Mouse (Mus musculus) heart, postnatal 14 days (tissue): ENCODE data around the gene Ranbp2. TPM values are rescaled to one million over a fixed set of nuclear protein-coding genes. Genes with fewer than 3 reads are reported as not detected.
A peak's percentile ranks its signal among the peaks of the same experiment; 100 is the strongest.
"Not testable (repeated sequence)": the region's sequence is repeated elsewhere in the genome, so short reads cannot be mapped to it uniquely, and the experiment has no call there.

Experiments used
- DNase-seq, 2 experiments: peaks; one replicate each; pipeline ENCODE4 v3.0.0; 2021 to 2022
- intact Hi-C: fragments of 180-260 bp; cut with DNase I; formaldehyde crosslinking; loops from one replicate; pipeline ENCODE4 v1.15.1; 2025
- total RNA-seq, 2 experiments: library from RNA; stranded (reverse); gene quantifications; 2 replicates each; pipeline ENCODE4 v1.2.3; 2021

The Ranbp2 gene
- total RNA-seq, 2 experiments from 2014 or later = 52.6 to 54.4 TPM

DNA sequence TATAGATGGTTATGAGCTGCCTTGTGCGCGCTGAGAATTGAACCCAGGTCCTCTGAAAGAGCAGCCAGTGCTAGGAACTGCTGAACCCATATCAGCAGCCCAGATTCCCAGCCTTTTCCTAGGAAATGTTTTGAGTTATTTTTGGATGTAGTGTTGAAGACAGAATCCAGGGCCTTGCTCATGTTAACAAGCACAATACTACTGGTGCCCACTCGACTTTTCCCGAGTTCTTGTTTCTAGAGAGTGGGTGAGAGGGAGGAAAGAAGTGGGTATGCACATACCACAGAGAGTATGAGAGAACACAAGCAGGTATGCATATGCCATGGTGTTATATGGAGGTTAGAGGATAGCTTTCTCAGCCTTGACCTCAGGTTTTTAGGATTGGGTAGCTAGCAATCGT lies 44.3 kb downstream of the Ranbp2 start:
- DNase-seq = no peak
- intact Hi-C loops = no loop called here

DNA sequence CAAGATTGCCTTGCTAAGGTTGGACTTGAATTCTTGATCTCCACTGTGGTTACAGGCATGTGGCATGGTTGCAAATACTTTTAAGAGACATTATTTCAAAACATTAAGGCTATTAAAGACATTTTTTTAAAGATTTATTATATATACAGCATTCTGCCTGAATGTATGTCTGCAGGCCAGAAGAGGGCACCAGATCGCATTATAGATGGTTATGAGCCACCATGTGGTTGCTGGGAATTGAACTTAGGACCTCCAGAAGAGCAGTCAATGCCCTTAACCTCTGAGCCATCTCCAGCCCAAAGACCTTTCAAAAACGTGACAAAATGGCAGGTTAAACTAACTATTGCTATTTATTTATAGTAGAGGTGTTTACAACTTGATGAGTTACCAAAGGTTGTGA lies 48.9 kb downstream of the Ranbp2 start:
- intact Hi-C loops = loop anchor here (2.0 kb wide), 1 partner anchor 33 kb away; no protein-coding TSS in a partner anchor
- no peak for DNase-seq

DNA sequence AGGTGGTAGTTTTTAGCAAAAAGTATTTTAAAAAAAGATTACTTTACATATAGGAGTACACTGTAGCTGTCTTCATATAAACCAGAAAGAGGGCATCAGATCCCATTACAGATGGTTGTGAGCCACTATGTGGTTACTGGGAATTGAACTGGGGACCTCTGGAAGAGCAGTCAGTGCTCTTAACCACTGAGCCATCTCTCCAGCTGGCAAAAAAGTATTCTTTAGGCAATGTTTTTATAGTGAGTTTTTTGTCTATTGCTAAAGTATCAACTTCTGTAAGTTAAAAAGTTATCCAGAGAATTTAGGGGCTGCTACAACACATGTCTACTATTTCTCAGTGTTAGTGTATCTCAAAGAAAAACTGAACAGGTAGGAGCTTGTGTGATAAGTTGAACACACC lies 50.0 kb downstream of the Ranbp2 start:
- no peak for DNase-seq
- intact Hi-C loops = no loop called here

DNA sequence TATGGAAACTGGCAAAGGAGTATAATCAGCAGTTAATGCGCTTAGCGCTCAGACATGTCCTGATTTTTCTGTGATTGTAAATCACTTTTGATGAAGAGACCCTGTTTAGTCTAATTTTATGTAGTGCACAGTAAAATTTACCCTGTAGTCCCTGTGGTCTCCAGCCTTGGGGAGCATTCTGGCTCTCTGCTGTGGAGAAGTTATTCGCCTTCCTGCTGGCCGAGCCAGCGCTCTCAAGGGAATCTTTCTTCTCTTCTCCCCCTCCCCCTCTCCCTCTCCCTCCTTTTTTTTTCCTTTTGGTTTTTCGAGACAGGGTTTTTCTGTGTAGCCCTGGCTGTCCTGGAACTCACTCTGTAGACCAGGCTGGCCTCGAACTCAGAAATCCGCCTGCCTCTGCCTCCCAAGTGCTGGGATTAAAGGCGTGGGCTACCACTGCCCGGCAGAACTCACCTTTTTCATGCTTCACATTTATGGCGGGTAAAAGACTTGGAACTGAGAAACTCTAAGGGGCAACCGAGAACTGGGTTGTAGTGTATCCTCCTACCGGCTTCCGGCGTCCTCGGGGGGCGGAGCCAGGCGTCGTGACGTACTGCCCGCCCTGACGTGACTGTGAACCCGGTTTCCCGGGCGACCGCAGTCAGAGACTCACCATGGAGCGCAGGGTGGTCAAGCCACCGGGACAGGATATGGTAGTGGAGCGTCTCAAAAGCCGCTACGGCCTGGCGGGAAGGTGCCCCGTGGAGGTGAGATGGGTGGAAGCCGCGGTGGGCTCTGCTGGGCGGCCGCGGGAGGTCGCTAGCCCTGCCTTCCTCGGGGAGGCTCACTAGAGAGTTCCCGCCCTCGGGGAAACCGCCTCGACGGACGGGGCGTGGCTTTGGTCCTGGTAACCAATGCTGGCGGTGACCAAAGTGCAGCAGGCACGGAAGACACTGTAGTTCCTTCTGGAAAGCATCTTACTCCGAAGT lies 50.9 kb downstream of the Ranbp2 start, which contains the start of gene Ccdc138:
TSS of gene Ccdc138 (plus strand) at position 629 of the 965 bp plus-strand sequence.
- DNase-seq = peak; percentile 92 to 96
- intact Hi-C loops = no loop called here

DNA sequence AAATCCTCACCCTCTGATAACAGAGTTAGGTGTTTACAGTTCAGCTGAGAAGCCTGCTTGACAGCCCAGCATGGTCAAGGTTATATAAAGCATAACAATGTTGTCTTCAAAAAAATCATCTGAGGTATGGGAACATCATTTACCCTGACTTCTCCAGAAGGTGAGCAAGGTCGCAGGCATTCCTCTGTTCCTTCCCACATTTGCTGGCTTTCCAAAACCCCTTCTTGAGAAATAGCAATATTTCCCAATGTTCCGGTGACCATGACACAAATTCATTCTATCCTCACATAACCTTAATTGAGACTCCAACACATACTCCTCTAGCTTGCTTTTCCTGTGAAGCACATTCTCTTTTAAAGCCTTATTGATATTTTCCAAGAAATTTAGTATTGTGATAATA lies 51.8 kb downstream of the Ranbp2 start:
- intact Hi-C loops = no loop called here
- no peak for DNase-seq

DNA sequence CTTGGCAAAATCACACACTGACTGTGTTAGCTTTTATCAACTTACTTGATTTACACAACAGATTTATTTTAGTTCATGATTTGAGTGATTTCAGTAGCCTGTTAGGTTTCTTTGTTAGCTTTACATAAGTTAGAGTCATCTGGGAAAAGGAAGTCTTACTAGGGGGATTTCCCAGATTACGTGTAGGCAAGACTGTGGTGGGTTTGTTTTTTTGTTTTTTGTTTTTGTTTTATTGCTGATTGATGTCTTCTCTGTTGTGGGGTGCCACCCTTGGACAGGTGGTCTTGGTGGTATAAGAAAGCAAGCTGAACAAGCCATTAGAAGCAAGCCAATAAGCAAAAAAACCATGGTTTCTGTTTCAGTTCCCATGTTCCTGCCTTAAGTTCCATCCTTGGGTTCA lies 82.6 kb downstream of the Ranbp2 start:
- intact Hi-C loops = no loop called here
- no peak for DNase-seq

DNA sequence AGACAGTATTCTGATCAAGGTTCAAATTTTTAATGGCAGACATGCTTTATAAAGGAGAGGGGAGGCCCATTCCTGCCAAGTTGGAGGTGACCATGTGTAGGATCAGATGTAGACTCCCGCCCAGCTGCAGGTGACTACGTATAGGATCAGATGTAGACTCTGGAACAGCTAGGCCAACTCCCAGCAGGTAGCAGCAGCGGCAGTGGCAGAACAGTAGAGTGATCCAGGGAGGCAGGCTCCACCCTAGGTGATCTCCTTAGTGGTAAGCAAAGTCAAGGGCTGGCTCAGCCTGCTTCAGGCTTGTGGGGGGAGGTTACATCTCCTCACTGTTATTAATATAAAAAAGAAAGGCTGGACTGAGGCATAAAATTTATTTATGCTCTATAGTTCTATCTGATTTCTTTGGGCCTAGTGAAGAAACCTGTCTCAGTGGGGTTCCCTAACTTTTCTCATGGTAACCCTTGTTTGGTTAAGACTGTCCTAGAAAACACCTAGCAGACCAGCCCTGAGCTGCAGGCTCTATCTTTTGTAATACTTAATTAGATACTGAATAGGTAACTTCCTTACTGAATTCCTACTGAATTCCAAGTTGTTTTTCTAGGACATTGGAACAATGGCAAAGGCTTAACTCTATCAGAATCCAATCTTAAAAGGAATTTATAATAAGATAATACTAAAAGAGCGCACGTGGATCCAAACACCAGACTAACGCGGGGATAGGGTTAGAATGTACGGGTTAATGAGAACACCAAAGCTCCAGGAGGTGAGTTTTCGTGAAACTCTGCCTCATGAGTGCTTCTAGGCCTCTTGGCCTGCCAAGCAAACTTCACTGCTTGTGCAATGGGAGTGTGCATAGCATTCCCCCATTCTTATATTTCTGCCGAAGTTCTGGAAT lies 84.4 kb downstream of the Ranbp2 start:
- no peak for DNase-seq
- intact Hi-C loops = no loop called here

DNA sequence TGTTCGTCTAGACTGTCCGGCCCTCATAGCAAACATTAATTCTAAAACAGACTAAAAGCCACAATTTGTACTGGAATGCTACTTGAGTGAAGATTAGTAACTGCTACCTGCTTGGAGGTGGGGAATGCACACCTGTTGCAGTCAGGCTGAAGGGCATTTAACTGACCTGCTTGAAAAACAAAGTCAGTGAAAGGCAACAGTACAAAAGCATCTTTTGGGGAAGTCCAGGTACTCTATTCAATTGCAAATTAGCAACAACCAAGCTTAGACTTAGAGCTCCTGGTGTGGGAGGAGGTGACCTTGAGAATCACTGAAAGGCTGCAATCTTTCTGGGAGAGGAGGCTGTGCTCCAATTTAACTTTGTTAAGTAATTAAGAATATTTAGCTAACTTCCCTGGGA lies 85.5 kb downstream of the Ranbp2 start:
- intact Hi-C loops = no loop called here
- DNase-seq = no peak

DNA sequence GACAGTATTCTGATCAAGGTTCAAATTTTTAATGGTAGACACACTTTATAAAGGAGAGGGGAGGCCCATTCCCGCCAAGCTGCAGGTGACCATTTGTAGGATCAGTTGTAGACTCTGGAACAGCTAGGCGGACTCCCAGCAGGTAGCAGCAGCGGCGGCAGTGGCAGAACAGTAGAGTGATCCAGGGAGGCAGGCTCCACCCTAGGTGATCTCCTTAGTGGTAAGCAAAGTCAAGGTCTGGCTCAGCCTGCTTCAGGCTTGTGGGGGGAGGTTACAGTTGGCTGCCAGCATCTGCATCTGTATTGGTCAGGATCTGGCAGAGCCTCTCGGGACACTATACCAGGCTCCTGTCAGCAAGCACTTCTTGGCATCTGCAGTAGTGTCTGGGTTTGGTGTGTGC lies 89.6 kb downstream of the Ranbp2 start:
- intact Hi-C loops, DNase-seq: not testable (repeated sequence)

DNA sequence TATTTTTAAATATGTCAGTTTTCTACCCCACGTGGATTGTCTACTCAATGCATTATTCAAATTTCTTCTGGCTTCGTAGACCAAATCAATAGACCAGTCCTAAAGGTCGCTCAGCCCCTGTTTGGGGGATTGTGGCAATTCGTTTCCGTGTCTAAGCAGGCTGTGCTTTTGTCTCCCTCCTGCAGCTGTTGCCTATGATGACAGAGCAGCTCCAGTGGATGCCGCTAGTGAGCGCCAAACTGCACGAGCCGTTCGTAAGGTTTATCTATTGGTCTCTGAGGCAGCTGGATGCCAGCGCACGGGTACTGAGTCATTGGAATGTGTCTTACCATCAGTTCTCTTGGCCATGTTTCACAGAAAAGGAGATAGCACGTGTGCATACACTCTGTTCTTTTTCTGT lies 93.9 kb downstream of the Ranbp2 start:
- no peak for DNase-seq
- intact Hi-C loops = no loop called here

Other genes with a start within 250 kb of the Ranbp2 start
- gene AW822073, start 222.0 kb upstream of the Ranbp2 start, total RNA-seq = not detected
- not detected for gene Duxf3, start 214.2 kb upstream of the Ranbp2 start, total RNA-seq
- not detected for gene Gm4981, start 210.2 kb upstream of the Ranbp2 start, total RNA-seq
- gene Gcc2, start 191.4 kb upstream of the Ranbp2 start, total RNA-seq = 10 to 100 TPM; 23.2 to 27.2 TPM
- gene Lims1, start 123.5 kb upstream of the Ranbp2 start, total RNA-seq = 100 to 1,000 TPM; 166 to 183 TPM
- 1 to 10 TPM; 1.1 TPM for gene Ccdc138, start 51.0 kb downstream of the Ranbp2 start, total RNA-seq
- under 1 TPM; 0.39 to 0.69 TPM for gene Edar, start 228.7 kb downstream of the Ranbp2 start, total RNA-seq